Mouse (Mus musculus): Measurements from ENCODE around the gene Setmar.

The Setmar gene

DNA sequence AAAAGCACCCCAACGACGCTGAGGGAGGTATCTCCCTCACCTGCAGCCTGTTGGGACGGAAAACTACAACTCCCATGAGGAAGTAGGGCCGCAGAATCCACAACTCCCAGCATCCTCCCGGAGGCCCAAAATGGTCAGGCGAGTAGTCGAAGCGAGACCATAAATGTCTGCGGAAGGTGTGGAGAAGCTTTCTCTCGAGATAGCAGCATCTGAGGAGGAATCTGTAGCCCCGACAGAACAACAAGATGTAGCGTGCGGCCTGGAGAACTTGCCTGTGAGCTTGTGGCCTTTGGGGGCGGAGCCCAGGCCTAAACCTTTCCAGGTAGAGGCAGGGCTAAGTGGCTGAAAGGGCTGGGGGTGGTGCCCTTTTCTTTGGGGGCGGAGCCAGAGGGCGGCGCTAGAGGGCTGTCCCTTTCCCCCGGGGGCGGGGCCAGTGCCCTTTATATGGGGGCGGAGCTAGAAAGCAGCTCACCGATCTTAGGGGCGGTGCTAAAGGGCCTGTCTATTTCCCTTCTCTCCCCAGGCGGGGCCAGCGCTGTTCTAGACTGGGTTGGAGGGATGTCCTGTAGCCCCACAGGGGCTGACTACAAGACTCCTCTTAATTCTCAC lies at the start of gene Setmar:
Gene Setmar (plus strand): TSS at position 128 of the 609 bp plus-strand sequence.
- DNase-seq: peak; percentile 99

DNA sequence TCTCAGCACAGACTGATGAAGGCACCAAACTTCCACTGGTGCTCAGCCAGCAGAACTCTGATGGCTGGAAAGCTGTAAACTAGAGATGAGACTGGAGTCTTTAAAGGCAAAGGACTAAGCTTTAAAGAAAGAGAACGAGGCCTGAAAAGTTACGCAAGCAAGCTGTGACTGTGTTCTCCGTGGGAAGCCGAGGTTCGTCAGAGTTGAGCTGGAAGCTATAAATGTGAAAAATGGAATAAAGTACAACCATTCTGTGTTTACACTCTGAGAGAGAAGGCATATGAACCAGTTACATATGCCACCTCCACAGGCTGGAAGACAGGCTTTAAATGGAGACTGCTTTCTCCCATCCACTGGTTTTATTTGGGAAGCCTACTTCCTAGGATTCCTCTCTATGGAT lies 43.2 kb upstream of the Setmar start:
- DNase-seq: no peak

GRCm38 (mm10) chr6:108055041-108055440 lies 9.8 kb upstream of the Setmar start:
- DNase-seq: peak; percentile 71 to 80

GRCm38 (mm10) chr6:108055946-108056345 lies 8.9 kb upstream of the Setmar start:
- DNase-seq: no peak

GRCm38 (mm10) chr6:108057353-108057752 lies 7.5 kb upstream of the Setmar start:
- DNase-seq: no peak

GRCm38 (mm10) chr6:108058066-108058465 lies 6.8 kb upstream of the Setmar start:
- DNase-seq: peak; percentile 63 to 65

DNA sequence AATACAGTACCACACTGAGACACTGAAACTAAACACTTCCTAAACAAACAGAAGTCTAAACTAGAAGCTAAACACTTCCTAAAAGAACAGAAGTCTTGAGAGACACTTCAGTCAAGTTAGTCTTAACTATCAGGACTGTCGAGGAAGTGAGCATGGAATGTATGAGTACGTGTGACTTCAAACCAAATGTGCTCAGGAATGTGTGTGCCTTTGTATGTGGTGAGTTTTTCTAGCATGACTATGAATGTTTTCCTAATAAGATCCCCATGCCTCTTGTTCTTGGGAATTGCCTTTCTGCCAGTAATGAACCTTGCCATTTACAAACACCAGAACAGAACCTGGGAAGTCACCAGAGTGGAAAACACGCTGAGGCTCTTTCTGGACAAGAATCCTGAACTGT lies 3.7 kb upstream of the Setmar start:
- no peak for DNase-seq

DNA sequence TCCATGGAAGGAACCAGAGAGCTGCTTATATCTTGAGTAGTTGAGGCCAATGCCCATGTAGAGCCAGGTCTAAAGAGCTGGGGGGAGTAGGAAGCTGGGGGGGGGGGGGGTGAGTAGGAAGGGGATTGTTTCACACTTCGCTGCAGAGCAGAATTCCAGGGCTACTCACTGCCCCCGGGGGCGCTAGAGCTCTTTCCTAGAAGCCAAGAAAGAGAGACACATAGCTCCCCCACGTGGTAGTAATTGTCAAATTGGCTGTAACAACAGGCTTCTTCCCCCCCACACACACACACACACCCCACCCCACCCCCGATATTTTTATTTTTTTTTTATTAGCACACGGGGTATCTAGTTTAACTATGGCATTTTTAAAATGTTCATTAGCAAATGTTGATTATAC lies 738 bp downstream of the Setmar start:
- peak; percentile 93 to 96 for DNase-seq

GRCm38 (mm10) chr6:108070947-108071346 lies 6.1 kb downstream of the Setmar start:
- no peak for DNase-seq

- DNase-seq: no peak
These were observed 8.2 kb downstream of the Setmar start for GRCm38 (mm10) chr6:108073071-108073470.

- DNase-seq: no peak
These were observed 9.1 kb downstream of the Setmar start for GRCm38 (mm10) chr6:108073931-108074330.

DNA sequence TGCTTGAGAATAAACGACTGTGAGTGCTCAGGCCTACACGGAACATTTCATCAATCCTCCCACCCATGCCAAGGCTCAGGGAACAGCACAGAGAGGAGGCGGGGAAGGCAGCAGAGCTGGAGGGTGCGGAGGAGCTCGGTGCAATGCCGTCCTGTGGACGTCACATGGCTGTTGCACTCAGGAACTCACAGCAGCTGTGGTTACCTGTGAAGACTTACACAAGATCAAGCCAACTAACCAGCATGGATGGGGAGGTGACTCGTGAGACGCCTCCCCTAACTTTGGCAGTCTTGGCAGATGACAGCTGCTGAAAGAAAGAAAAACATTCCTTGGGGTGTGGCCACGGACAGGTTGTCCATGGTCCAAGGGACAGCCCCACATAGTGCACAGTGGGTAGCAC lies 9.8 kb downstream of the Setmar start:
- no peak for DNase-seq

- DNase-seq: no peak
These were observed 11.0 kb downstream of the Setmar start for GRCm38 (mm10) chr6:108075857-108076256.

DNA sequence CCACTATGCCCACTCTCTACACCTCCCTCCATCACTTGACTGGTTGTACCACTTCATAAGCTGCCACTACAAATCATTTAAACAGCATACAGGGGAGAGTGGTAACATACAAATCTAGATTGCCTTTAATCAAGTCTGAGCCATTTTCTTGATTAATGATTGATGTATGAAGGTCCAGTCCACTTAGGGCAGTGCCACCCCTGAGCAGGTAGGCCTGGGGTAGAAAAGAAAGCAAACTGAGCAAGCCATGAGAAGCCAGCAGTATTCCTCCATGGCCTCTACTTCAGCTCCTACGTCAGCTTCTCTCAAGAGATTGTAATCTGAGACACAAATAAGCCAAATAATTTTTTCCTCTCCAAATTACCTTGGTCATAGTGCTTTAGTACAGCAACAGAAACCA lies 26.5 kb downstream of the Setmar start:
- no peak for DNase-seq

GRCm38 (mm10) chr6:108092646-108093045 lies 27.8 kb downstream of the Setmar start:
- DNase-seq: no peak

- DNase-seq: no peak
These were observed 28.6 kb downstream of the Setmar start for GRCm38 (mm10) chr6:108093449-108093848.

- DNase-seq: no peak
These were observed 30.6 kb downstream of the Setmar start for GRCm38 (mm10) chr6:108095445-108095844.

- DNase-seq: peak; percentile 75 to 86
These were observed 33.5 kb downstream of the Setmar start for GRCm38 (mm10) chr6:108098171-108098845.

DNA sequence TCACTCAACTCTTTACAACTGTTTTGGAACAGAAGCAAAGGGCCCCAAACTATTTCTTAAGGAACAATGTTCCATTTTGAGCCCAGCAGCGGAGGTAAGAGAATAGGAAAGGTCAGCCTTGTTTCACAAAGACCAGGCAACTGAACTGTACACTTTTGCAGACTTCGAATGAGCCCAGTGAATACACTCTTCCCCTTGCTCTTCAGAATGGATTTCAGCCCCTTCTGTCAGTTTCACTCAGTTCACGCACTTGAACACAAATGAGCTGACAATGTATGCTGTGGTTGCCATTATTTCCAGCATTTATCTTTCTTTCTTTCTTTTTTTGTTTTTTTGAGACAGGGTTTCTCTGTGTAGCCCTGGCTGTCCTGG lies 34.0 kb downstream of the Setmar start:
- no peak for DNase-seq

DNA sequence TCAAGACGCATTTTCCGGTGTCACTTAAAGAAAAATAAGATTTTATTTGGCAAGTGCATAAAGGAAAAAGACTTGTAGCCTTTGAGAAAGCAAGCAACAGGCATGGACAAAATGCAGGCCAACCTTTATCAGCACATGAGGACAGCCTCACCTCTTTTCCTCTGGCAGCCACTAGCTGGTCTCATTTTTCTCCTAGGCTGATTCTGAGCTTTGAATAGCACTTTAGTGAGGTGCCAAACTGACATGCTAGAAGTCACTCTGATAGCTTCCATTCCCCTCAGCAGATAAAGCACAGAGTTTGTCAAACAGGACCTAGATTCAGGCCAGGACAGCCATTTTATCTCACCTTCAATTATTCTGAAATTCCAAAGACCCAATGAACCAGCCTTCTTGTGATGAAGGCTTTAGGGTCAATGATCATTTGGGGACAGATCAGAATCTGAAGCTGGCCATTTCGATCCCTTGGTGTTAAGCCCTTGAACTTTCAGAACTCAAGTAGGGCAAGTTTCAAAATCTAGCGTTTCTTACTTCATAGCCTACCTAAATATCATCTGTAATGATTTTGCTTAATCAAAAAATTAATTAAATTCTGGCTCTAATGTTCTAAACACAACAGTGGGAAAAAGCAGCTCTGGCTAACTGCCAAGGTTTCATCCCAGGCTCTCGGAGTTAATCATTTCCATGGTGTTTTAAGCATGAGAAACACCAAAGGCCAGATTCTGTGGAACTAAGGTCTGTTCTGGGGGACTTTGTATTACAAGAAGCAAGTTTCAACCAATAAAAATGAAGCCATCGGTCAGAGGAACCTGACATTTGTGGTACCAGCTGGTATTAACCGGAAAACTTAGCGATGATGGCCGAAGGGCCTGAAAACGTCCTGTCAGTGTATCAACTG lies 37.3 kb downstream of the Setmar start:
- DNase-seq: peak; percentile 20 to 30

GRCm38 (mm10) chr6:108107376-108107775 lies 42.5 kb downstream of the Setmar start:
- DNase-seq: no peak

DNA sequence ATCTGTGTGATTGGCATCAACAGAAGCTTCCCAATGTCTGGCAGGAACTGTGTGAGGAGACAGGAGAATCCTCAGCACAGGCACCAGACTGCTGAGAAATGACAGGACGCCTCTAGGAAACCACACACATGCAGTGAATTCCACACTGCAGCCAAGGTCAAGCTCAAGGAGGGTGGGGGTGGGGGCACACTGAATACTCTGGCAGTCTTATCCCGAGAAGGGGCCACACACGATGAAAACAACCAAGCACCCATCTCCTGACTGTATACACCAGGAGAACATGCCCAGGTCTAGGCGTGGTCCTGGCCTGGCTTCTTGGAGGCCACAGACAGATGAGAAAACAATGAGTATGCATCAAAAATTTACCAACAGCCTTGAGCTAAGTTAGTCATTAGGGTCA lies 45.5 kb downstream of the Setmar start:
- peak in 1 of 2 experiments; percentile 6 for DNase-seq

- DNase-seq: no peak
These were observed 46.8 kb downstream of the Setmar start for GRCm38 (mm10) chr6:108111693-108112092.

- no peak for DNase-seq
These were observed 50.1 kb downstream of the Setmar start for GRCm38 (mm10) chr6:108114971-108115370.

Measured in cerebellum, postnatal 10 days (tissue).